Mouse (Mus musculus): Measurements from ENCODE around the gene R3hcc1l. TPM values are rescaled to one million over a fixed set of nuclear protein-coding genes. Genes with fewer than 3 reads are reported as not detected.

Gene R3hcc1l
- polyA plus RNA-seq, 1 experiment from 2014 or later, result 26.3 TPM

DNA sequence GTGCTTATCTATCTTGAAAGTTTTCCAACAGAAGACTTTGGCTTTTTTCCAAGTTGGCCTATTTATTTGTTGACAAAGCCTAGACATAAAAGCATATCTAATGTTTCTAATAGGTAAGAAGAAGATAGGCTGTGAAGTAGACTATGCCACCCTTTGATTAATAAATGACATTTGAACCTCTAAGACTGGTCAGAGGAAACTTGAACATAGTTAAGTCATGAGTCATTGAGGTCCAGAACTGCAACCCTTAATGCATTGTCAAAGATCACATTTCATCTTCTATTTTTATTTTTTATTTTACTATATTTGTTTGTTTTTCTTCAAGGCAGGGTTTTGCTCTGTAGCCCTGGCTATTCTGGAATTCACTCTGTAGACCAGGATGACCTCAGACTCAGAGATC is 48.5 kb downstream of the R3hcc1l start:
- peaks cover 3% of the 10 kb centered on the region for H3K36me3 ChIP-seq (ENCODE audit: control insufficient read depth, insufficient read depth, low read length)
- DNase-seq (ENCODE audit: low spot score, missing footprints), result peak; percentile 28
- no peak overlapping the region for H3K9ac ChIP-seq (ENCODE audit: low read length)
- H3K9me3 ChIP-seq (ENCODE audit: control insufficient read depth, low read length), result no peaks in the 10 kb centered on the region
- H3K27ac ChIP-seq (ENCODE audit: low read depth, low read length), result no peak overlapping the region
- no peaks in the 10 kb centered on the region; the same call in 1 of the 2 replicates for H3K4me1 ChIP-seq (ENCODE audit: control insufficient read depth, insufficient read depth, low read length)
- ATAC-seq (ENCODE audit: low FRiP score), result no peak
- no peak overlapping the region for H3K4me3 ChIP-seq (ENCODE audit: low read depth, low read length)
- no peaks in the 10 kb centered on the region for H3K27me3 ChIP-seq (ENCODE audit: control insufficient read depth, insufficient read depth, low read length)
- no peak overlapping the region for H3K4me2 ChIP-seq

DNA sequence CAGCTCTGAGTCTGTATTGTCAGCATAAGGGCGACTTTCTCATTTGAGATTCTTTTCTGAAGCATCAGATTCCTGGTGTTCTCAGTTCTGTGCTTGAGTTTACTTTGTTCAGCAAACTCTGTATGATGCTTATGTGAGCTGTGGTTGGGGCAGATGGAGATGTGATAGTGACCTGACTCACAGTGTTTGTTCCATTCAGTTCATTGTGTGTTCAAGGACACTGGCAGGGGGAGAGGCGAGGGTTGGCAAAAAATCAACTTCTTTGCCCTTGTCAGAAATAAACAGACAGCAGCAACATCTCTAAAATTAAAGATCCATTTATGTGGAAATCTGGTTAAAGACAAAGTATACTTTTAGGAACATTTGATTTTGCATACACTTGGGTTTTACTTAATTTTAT is 50.5 kb downstream of the R3hcc1l start:
- H3K27ac ChIP-seq (ENCODE audit: low read depth, low read length), result no peak overlapping the region
- H3K4me3 ChIP-seq (ENCODE audit: low read depth, low read length), result no peak overlapping the region
- H3K4me2 ChIP-seq, result no peak overlapping the region
- no peaks in the 10 kb centered on the region for H3K9me3 ChIP-seq (ENCODE audit: control insufficient read depth, low read length)
- H3K36me3 ChIP-seq (ENCODE audit: control insufficient read depth, insufficient read depth, low read length), result no peaks in the 10 kb centered on the region
- WGBS, result 74% methylated on average over 2 of the region's 2 CpGs
- DNase-seq (ENCODE audit: low spot score, missing footprints) (no peak), ATAC-seq (ENCODE audit: low FRiP score) (no peak)
- H3K4me1 ChIP-seq (ENCODE audit: control insufficient read depth, insufficient read depth, low read length), result no peaks in the 10 kb centered on the region; the same call in 1 of the 2 replicates
- H3K9ac ChIP-seq (ENCODE audit: low read length), result no peak overlapping the region
- no peaks in the 10 kb centered on the region for H3K27me3 ChIP-seq (ENCODE audit: control insufficient read depth, insufficient read depth, low read length)

DNA sequence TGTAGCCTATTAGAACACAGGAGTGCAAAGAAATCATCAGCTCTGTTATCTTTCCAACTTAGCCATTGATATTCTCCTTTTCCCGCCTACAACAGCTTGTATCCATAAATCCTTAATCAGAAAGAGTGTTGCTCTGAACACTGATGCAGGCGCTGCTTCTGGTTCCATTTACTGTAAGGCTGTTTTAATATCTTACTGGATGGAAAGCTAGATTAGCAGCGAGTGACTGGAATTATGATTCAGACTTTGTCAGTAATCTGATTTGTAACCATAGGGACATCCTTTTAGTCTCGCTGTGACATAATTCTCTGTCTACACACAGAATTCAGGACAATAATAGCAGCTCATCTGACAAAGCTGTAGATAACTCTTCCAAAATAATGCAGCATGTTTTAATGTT is 52.7 kb downstream of the R3hcc1l start:
- ATAC-seq (ENCODE audit: low FRiP score), result no peak
- no peaks in the 10 kb centered on the region for H3K36me3 ChIP-seq (ENCODE audit: control insufficient read depth, insufficient read depth, low read length)
- H3K27ac ChIP-seq (ENCODE audit: low read depth, low read length), result no peak overlapping the region
- H3K9ac ChIP-seq (ENCODE audit: low read length), result no peak overlapping the region
- peak; percentile 84 for DNase-seq (ENCODE audit: low spot score, missing footprints)
- no peaks in the 10 kb centered on the region; the same call in 1 of the 2 replicates for H3K4me1 ChIP-seq (ENCODE audit: control insufficient read depth, insufficient read depth, low read length)
- WGBS, result 68% methylated on average over 4 of the region's 4 CpGs
- no peaks in the 10 kb centered on the region for H3K9me3 ChIP-seq (ENCODE audit: control insufficient read depth, low read length)
- no peak overlapping the region for H3K4me3 ChIP-seq (ENCODE audit: low read depth, low read length)
- H3K27me3 ChIP-seq (ENCODE audit: control insufficient read depth, insufficient read depth, low read length), result no peaks in the 10 kb centered on the region
- H3K4me2 ChIP-seq, result no peak overlapping the region

DNA sequence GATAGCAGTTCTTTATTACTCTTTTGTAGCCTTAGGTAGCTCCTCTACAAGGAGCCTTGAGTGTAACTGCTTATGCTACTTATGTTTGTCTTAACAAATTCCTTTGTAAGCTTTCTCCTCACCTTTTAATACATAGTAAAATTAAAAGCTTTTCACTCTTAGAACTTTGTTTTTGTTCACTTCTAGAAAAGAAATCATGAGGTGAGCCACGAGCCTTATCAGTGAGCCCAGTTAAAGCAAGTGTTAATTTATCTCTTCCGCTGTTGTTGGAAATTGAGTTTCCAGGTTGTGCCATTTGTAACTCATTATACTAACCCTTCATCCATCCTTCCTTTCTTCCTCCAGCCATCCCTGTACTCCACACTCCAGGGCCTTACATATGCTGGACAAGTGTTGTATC is 56.8 kb downstream of the R3hcc1l start:
- ATAC-seq (ENCODE audit: low FRiP score), result no peak
- Histone ChIP-seq H3K9ac (ENCODE audit: low read length) (no peak overlapping the region), H3K4me1 (ENCODE audit: control insufficient read depth, insufficient read depth, low read length) (no peaks in the 10 kb centered on the region; the same call in 1 of the 2 replicates), H3K4me3 (ENCODE audit: low read depth, low read length) (no peak overlapping the region), H3K9me3 (ENCODE audit: control insufficient read depth, low read length) (no peaks in the 10 kb centered on the region), H3K27ac (ENCODE audit: low read depth, low read length) (no peak overlapping the region), H3K27me3 (ENCODE audit: control insufficient read depth, insufficient read depth, low read length) (no peaks in the 10 kb centered on the region), H3K36me3 (ENCODE audit: control insufficient read depth, insufficient read depth, low read length) (no peaks in the 10 kb centered on the region), H3K4me2 (no peak overlapping the region)
- WGBS, result 90% methylated on average over 2 of the region's 2 CpGs
- DNase-seq (ENCODE audit: low spot score, missing footprints), result peak; percentile 67

DNA sequence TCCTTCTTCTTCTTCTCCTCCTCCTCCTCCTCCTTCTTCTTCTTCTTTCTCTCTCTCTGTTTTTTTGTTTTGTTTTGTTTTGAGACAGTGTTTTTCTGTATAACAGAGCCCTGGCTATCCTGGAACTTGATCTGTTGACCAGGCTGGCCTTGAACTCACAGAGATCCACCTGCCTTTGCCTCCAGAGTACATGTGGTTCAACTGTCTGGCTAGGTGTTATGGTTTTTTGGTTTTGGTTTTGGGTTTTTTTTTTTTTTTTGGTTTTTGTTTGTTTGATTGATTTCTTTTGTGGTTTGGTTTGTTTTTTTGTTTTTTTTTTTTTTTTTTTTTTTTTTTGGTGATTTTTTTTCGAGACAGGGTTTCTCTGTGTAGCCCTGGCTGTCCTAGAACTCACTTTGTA is 58.3 kb downstream of the R3hcc1l start:
- DNase-seq (ENCODE audit: low spot score, missing footprints), result peak; percentile 70
- Histone ChIP-seq H3K36me3 (ENCODE audit: control insufficient read depth, insufficient read depth, low read length) (no peaks in the 10 kb centered on the region), H3K4me3 (ENCODE audit: low read depth, low read length) (no peak overlapping the region), H3K27me3 (ENCODE audit: control insufficient read depth, insufficient read depth, low read length) (no peaks in the 10 kb centered on the region), H3K9me3 (ENCODE audit: control insufficient read depth, low read length) (no peaks in the 10 kb centered on the region), H3K4me2 (no peak overlapping the region), H3K4me1 (ENCODE audit: control insufficient read depth, insufficient read depth, low read length) (no peaks in the 10 kb centered on the region), H3K9ac (ENCODE audit: low read length) (no peak overlapping the region), H3K27ac (ENCODE audit: low read depth, low read length) (no peak overlapping the region)
- no peak for ATAC-seq (ENCODE audit: low FRiP score)
- 71% methylated on average over 1 of the region's 1 CpGs for WGBS

DNA sequence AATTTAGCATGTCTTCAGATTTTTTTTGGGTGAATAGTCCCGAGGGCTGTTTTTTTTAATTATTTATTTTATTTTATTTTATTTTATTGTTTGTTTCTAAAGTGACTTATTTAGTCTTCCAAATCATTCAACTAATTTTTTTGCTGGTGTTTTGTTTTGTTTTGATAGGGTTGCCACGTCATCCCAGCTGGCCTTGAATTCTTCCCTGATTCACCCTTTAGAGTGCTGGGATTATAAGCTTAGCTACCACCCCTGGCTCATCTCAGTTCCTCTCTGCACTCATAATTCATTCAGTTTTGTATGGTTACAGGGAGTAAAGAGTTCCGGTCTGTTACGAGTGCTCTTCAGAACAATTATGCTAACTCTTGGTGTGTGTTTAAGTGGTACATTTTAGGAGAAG is 60.1 kb downstream of the R3hcc1l start:
- Histone ChIP-seq H3K4me1 (ENCODE audit: control insufficient read depth, insufficient read depth, low read length) (no peaks in the 10 kb centered on the region), H3K27me3 (ENCODE audit: control insufficient read depth, insufficient read depth, low read length) (no peaks in the 10 kb centered on the region), H3K9me3 (ENCODE audit: control insufficient read depth, low read length) (no peaks in the 10 kb centered on the region), H3K4me2 (no peak overlapping the region), H3K27ac (ENCODE audit: low read depth, low read length) (no peak overlapping the region), H3K4me3 (ENCODE audit: low read depth, low read length) (no peak overlapping the region), H3K9ac (ENCODE audit: low read length) (no peak overlapping the region), H3K36me3 (ENCODE audit: control insufficient read depth, insufficient read depth, low read length) (no peaks in the 10 kb centered on the region)
- ATAC-seq (ENCODE audit: low FRiP score), result no peak
- 80% methylated on average over 4 of the region's 4 CpGs for WGBS
- DNase-seq (ENCODE audit: low spot score, missing footprints), result peak; percentile 69

DNA sequence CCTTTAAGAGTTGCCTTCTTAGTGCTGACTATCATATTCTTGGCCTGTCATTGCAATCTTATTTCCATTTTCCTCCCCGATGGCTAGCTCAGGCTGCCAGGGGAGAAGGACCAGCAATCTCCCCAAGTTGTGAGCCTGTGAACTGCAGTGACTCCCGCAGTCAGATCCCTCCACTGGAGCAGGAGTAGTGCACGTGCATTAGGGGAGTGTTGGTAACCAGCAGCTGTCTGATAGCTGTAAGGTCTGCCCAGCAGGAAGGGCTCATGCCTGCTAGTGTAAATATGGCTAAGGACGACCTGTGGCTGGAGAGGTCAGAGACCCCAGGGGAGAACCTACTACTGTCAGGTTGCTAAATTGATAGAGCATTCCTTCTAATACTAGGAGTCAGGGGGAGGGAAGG is 62.1 kb downstream of the R3hcc1l start:
- Histone ChIP-seq H3K27me3 (ENCODE audit: control insufficient read depth, insufficient read depth, low read length) (no peaks in the 10 kb centered on the region), H3K9ac (ENCODE audit: low read length) (no peak overlapping the region), H3K4me1 (ENCODE audit: control insufficient read depth, insufficient read depth, low read length) (no peaks in the 10 kb centered on the region), H3K4me2 (no peak overlapping the region), H3K36me3 (ENCODE audit: control insufficient read depth, insufficient read depth, low read length) (no peaks in the 10 kb centered on the region), H3K9me3 (ENCODE audit: control insufficient read depth, low read length) (no peaks in the 10 kb centered on the region), H3K27ac (ENCODE audit: low read depth, low read length) (no peak overlapping the region), H3K4me3 (ENCODE audit: low read depth, low read length) (no peak overlapping the region)
- 51% methylated on average over 4 of the region's 4 CpGs for WGBS
- DNase-seq (ENCODE audit: low spot score, missing footprints), result peak; percentile 79
- no peak for ATAC-seq (ENCODE audit: low FRiP score)

DNA sequence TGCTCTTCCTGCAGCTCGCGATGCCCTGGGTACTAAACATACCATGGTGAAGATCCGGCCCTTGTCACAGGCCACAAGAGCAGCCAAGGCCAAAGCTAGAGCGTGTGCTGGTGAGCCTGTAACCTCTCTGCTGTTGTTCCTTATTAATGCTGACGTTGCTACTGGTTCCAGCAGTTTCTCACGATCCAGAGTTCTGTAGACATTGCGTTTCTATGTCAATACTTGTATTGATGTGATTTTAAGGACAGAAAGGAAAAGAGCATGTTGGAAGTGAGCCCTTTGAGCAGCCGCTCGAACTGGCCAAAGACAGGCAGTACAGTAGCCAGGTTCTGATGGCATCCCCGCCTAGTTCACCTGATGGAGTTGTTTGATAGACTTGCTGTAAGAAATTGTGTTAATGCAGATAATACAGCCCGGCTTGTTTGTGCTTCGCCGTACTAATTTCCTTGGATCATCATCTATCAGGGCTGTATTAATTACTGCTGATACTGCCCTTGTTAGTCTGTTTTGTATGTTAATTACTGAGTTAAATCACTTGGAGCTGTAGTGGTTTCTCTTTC is 64.3 kb downstream of the R3hcc1l start:
- no peak for ATAC-seq (ENCODE audit: low FRiP score)
- 90% methylated on average over 13 of the region's 13 CpGs for WGBS
- Histone ChIP-seq H3K27ac (ENCODE audit: low read depth, low read length) (no peak overlapping the region), H3K4me2 (no peak overlapping the region), H3K9me3 (ENCODE audit: control insufficient read depth, low read length) (no peaks in the 10 kb centered on the region), H3K9ac (ENCODE audit: low read length) (no peak overlapping the region), H3K4me3 (ENCODE audit: low read depth, low read length) (no peak overlapping the region), H3K4me1 (ENCODE audit: control insufficient read depth, insufficient read depth, low read length) (no peaks in the 10 kb centered on the region), H3K27me3 (ENCODE audit: control insufficient read depth, insufficient read depth, low read length) (no peaks in the 10 kb centered on the region), H3K36me3 (ENCODE audit: control insufficient read depth, insufficient read depth, low read length) (no peaks in the 10 kb centered on the region)
- no peak for DNase-seq (ENCODE audit: low spot score, missing footprints)

DNA sequence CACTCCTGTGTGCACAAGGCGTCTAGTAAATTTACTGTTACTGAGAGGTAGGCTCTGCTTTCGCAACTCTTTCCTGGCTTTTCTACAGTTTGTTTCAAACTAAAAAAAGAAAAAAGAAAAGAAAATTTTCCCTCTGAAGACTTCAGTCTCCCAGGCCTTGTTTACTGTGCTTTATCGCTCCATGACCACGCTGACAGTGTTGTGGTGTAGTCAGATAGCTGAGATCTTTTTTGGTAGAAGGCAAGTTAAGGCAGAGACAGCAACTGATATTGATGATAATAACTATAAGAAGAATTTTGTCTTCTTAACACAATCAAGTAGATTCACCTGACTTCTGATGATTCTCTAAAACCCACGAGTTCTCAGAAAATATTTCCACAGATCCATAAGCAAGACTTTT is 65.1 kb downstream of the R3hcc1l start:
- H3K9ac ChIP-seq (ENCODE audit: low read length), result no peak overlapping the region
- ATAC-seq (ENCODE audit: low FRiP score), result no peak
- H3K9me3 ChIP-seq (ENCODE audit: control insufficient read depth, low read length), result no peaks in the 10 kb centered on the region
- H3K4me3 ChIP-seq (ENCODE audit: low read depth, low read length), result no peak overlapping the region
- H3K27ac ChIP-seq (ENCODE audit: low read depth, low read length), result no peak overlapping the region
- WGBS, result 94% methylated on average over 5 of the region's 5 CpGs
- H3K27me3 ChIP-seq (ENCODE audit: control insufficient read depth, insufficient read depth, low read length), result no peaks in the 10 kb centered on the region
- no peaks in the 10 kb centered on the region for H3K36me3 ChIP-seq (ENCODE audit: control insufficient read depth, insufficient read depth, low read length)
- peak; percentile 21 for DNase-seq (ENCODE audit: low spot score, missing footprints)
- H3K4me2 ChIP-seq, result no peak overlapping the region
- no peaks in the 10 kb centered on the region for H3K4me1 ChIP-seq (ENCODE audit: control insufficient read depth, insufficient read depth, low read length)

All from midbrain, embryonic 11.5 days (tissue).